Mouse (Mus musculus): ENCODE results near the gene Gh. TPM values are rescaled to one million over a fixed set of nuclear protein-coding genes. Genes with fewer than 3 reads are reported as not detected.

Gh gene
- polyA plus RNA-seq, 1 experiment from 2014 or later: not detected

- Histone ChIP-seq H3K36me3 (peaks cover 9% of the 10 kb centered on the region), H3K4me1 (peaks cover 60% of the 10 kb centered on the region), H3K4me3 (peak overlapping the region; percentile 89; the same call in 1 of the 2 replicates), H3K9me3 (replicated peaks) (no peaks in the 10 kb centered on the region), H3K27ac (peak overlapping the region; percentile 98; the same call in 1 of the 2 replicates), H3K27me3 (ENCODE audit: low read depth, poor library complexity, severe bottlenecking) (no peaks in the 10 kb centered on the region)
- DNase-seq (ENCODE audit: low spot score): no peak
- 94% methylated on average over 6 of the region's 6 CpGs for WGBS
These were observed 27.9 kb downstream of the Gh start for GRCm38 (mm10) chr11:106273811-106274210.

- Histone ChIP-seq H3K9me3 (replicated peaks) (no peaks in the 10 kb centered on the region), H3K4me1 (peaks cover 65% of the 10 kb centered on the region), H3K36me3 (peaks cover 9% of the 10 kb centered on the region), H3K27ac (peak overlapping the region; percentile 98), H3K4me3 (peak overlapping the region; percentile 89), H3K27me3 (ENCODE audit: low read depth, poor library complexity, severe bottlenecking) (no peaks in the 10 kb centered on the region)
- no peak for DNase-seq (ENCODE audit: low spot score)
- WGBS: 17% methylated on average over 16 of the region's 16 CpGs
These were observed 28.4 kb downstream of the Gh start for GRCm38 (mm10) chr11:106273311-106273684.

DNA sequence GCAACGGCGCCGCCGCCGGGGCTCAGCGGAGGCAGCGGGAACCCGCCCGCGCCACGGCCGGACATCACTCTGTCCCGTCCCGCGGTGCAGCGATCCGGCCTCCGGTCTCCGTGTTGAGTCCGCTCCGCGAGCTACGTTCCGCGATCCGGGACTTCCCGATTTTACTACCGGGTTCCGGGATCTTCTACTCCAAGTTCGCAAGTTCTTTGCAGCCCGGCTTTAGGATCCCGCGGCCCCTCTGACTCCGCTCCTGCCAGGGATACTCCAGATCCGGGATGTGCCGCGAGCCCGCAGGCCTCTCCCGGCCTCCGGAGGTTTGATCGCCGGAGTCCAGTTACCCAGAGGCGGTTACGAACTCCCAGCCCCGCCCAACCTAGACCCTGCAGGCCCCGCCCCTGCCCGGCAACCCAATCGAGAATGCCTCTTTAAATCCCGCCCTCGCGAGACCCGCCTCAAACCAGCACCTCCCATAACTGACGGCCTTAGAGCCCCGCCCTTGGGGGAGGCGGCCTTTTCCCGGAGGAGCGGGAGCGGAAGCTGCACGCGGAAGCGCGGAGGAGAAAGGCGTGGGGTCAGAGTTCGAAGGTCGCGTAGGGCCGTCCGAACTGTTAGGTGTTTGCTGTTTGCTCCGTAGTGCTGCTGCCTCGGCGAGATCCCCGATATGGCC, 28.9 kb downstream of the Gh start, which contains the start of gene Smarcd2:
Smarcd2 (minus strand) TSS at position 329 of the 667 bp plus-strand sequence.
- peak within 1 kb of the TSS; percentile 98 for H3K27ac ChIP-seq
- H3K9me3 ChIP-seq (replicated peaks): no peaks in the 10 kb centered on the region
- peaks cover 10% of the 10 kb centered on the region for H3K36me3 ChIP-seq
- peak; percentile 99 for DNase-seq (ENCODE audit: low spot score)
- H3K27me3 ChIP-seq (ENCODE audit: low read depth, poor library complexity, severe bottlenecking): no peaks in the 10 kb centered on the region
- H3K4me1 ChIP-seq: peaks cover 70% of the 10 kb centered on the region
- WGBS: under 1% methylated on average over 72 of the region's 72 CpGs
- H3K4me3 ChIP-seq: peak within 1 kb of the TSS; percentile 89

- H3K36me3 ChIP-seq: peaks cover 17% of the 10 kb centered on the region
- no peaks in the 10 kb centered on the region for H3K9me3 ChIP-seq (replicated peaks)
- H3K4me3 ChIP-seq: peak overlapping the region; percentile 89
- 1% methylated on average over 41 of the region's 41 CpGs for WGBS
- peaks cover 78% of the 10 kb centered on the region for H3K4me1 ChIP-seq
- H3K27ac ChIP-seq: peak overlapping the region; percentile 98
- no peaks in the 10 kb centered on the region for H3K27me3 ChIP-seq (ENCODE audit: low read depth, poor library complexity, severe bottlenecking)
- no peak for DNase-seq (ENCODE audit: low spot score)
These were observed 29.6 kb downstream of the Gh start for GRCm38 (mm10) chr11:106271794-106272643.

DNA sequence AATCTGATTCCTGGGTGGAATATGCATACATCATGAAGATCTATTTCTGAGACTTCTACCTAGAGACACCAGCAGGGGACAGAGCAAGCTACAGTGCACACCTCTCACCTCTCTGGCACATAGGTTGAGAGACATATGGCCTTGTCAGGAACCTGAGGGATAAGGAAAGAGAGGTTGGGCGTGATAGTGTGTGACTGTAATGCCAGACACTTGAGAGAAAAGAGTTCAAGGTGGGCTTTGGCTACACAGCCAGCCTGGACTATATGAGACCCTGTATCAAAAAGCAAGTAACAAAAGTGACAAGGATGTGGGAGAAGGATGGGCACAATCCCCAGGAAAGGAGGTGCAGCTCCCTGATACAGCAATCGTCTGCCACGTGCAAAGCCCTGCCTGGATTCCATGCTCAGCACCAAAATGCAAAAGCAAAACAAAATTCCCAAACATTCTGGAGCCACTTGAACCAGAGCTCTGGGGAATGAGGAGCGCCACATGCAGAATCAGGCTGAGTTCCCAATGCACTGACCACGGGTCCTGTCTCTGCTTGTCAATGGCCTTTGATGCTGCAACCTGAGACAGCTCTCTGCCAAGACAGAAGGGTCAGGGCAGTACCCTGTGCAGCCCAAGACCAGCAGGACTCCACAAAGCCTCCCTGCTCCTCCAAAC, 30.4 kb downstream of the Gh start:
- H3K36me3 ChIP-seq: peaks cover 25% of the 10 kb centered on the region
- H3K4me1 ChIP-seq: peaks cover 80% of the 10 kb centered on the region
- peak overlapping the region; percentile 89 for H3K4me3 ChIP-seq
- DNase-seq (ENCODE audit: low spot score): no peak
- H3K27me3 ChIP-seq (ENCODE audit: low read depth, poor library complexity, severe bottlenecking): no peaks in the 10 kb centered on the region
- 32% methylated on average over 5 of the region's 5 CpGs for WGBS
- no peaks in the 10 kb centered on the region for H3K9me3 ChIP-seq (replicated peaks)
- peak overlapping the region; percentile 98 for H3K27ac ChIP-seq

GRCm38 (mm10) chr11:106269060-106269431, 32.6 kb downstream of the Gh start:
- Histone ChIP-seq H3K4me1 (peaks cover 59% of the 10 kb centered on the region), H3K27me3 (ENCODE audit: low read depth, poor library complexity, severe bottlenecking) (no peaks in the 10 kb centered on the region), H3K27ac (peak overlapping the region; percentile 86), H3K4me3 (peak overlapping the region; percentile 40), H3K9me3 (replicated peaks) (no peaks in the 10 kb centered on the region), H3K36me3 (peaks cover 47% of the 10 kb centered on the region)
- DNase-seq (ENCODE audit: low spot score): peak; percentile 70
- WGBS: 7% methylated on average over 3 of the region's 3 CpGs

DNA sequence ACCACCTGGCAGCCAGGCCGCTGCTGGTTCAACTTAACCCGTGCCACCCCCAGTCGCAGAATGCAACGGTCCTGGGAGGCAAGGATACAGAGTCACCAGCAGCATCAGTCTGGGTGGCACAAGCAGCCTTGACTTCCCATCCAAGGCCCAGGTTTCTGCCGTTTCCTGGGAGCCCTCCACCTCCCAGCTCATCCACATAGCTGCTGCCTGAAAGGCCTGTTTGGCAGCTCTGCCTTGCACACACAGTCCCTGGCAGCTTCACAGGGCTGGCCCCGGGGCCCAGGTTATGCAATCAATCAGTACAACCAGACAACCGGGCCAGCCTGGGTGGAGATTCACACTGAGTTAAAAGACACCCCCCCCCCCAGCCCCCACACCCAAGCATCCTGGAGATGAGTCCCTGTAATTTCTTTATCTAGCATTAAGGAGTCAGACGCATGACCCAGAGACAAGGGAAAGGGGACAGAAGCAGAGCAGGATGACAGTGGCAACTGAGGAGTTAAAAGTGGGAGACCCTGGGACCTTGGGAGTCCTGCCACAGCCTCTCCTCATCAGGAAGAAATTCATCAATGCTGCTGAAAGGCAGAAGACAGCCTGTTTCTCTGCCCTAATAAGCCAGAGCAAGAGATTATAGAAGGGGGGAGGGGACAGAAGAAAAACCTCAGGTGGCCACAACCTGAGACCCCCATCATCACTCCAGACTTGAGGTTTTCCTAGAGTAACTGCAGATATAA, 33.2 kb downstream of the Gh start:
- Histone ChIP-seq H3K9me3 (replicated peaks) (no peaks in the 10 kb centered on the region), H3K4me3 (peak overlapping the region; percentile 40), H3K4me1 (peaks cover 55% of the 10 kb centered on the region), H3K27me3 (ENCODE audit: low read depth, poor library complexity, severe bottlenecking) (no peaks in the 10 kb centered on the region), H3K36me3 (peaks cover 52% of the 10 kb centered on the region), H3K27ac (peak overlapping the region; percentile 86)
- DNase-seq (ENCODE audit: low spot score): peak; percentile 70
- 19% methylated on average over 8 of the region's 8 CpGs for WGBS

DNA sequence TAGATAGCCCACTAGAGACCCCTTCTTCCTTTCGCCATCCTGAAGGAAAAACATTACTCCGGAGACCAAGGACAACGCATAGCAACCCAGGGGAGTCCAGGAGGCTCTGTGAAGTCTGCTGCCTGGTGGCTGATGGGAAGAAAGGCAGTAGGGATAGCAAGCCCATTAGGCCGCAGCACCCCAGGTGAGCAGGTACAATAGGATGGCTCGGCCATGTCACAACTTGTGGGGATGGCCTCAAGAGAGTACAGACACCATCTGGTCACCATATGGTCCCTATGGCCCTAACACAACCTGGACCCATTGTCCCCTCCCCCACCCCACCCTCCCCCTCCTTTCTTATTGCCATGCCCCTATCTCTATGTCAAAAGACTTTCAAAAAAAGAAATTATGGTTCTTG, 33.8 kb downstream of the Gh start:
- no peaks in the 10 kb centered on the region for H3K27me3 ChIP-seq (ENCODE audit: low read depth, poor library complexity, severe bottlenecking)
- peak overlapping the region; percentile 40 for H3K4me3 ChIP-seq
- peaks cover 59% of the 10 kb centered on the region for H3K36me3 ChIP-seq
- H3K27ac ChIP-seq: peak overlapping the region; percentile 86
- H3K4me1 ChIP-seq: peaks cover 52% of the 10 kb centered on the region
- no peak for DNase-seq (ENCODE audit: low spot score)
- H3K9me3 ChIP-seq (replicated peaks): no peaks in the 10 kb centered on the region
- whole genome bisulfite sequencing: 44% methylated on average over 5 of the region's 5 CpGs

- no peaks in the 10 kb centered on the region for H3K9me3 ChIP-seq (replicated peaks)
- DNase-seq (ENCODE audit: low spot score): peak; percentile 59
- H3K27ac ChIP-seq: peak overlapping the region; percentile 86
- H3K27me3 ChIP-seq (ENCODE audit: low read depth, poor library complexity, severe bottlenecking): no peaks in the 10 kb centered on the region
- peaks cover 52% of the 10 kb centered on the region for H3K4me1 ChIP-seq
- H3K4me3 ChIP-seq: peak overlapping the region; percentile 40
- peaks cover 64% of the 10 kb centered on the region for H3K36me3 ChIP-seq
- WGBS: 50% methylated on average over 15 of the region's 15 CpGs
These were observed 34.3 kb downstream of the Gh start for GRCm38 (mm10) chr11:106267311-106267852.

DNA sequence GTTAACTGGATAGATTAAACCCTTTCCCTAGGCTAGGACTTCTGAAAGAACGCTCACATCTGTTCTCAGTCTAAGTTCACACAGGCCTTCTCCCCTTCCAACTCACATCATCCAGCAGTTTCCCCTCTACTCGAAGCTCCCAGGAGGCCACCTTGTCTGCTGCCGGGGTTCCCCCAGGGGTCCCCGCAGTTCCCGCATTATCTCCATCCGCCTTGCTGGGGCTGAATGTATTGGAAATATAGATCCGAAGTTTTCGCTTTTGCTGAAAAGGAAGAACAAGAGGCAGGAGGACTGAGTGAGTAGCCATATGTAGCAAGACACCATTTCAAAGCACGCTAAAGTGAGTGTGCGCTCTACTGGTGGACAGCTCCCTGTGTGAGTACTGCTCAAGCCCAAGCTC, 35.2 kb downstream of the Gh start:
- peaks cover 48% of the 10 kb centered on the region for H3K4me1 ChIP-seq
- H3K27ac ChIP-seq: no peak overlapping the region
- no peaks in the 10 kb centered on the region for H3K9me3 ChIP-seq (replicated peaks)
- H3K27me3 ChIP-seq (ENCODE audit: low read depth, poor library complexity, severe bottlenecking): no peaks in the 10 kb centered on the region
- H3K36me3 ChIP-seq: peaks cover 73% of the 10 kb centered on the region
- DNase-seq (ENCODE audit: low spot score): no peak
- 94% methylated on average over 10 of the region's 10 CpGs for WGBS
- peak overlapping the region; percentile 40; the same call in 1 of the 2 replicates for H3K4me3 ChIP-seq

- Histone ChIP-seq H3K36me3 (peaks cover 79% of the 10 kb centered on the region), H3K4me3 (no peak overlapping the region), H3K27ac (no peak overlapping the region), H3K27me3 (ENCODE audit: low read depth, poor library complexity, severe bottlenecking) (no peaks in the 10 kb centered on the region), H3K9me3 (replicated peaks) (no peaks in the 10 kb centered on the region), H3K4me1 (peaks cover 40% of the 10 kb centered on the region)
- 94% methylated on average over 4 of the region's 4 CpGs for WGBS
- no peak for DNase-seq (ENCODE audit: low spot score)
These were observed 36.1 kb downstream of the Gh start for GRCm38 (mm10) chr11:106265570-106265969.

GRCm38 (mm10) chr11:106264988-106265387, 36.7 kb downstream of the Gh start:
- 93% methylated on average over 15 of the region's 15 CpGs for WGBS
- DNase-seq (ENCODE audit: low spot score): no peak
- no peaks in the 10 kb centered on the region for H3K9me3 ChIP-seq (replicated peaks)
- no peak overlapping the region for H3K27ac ChIP-seq
- peaks cover 79% of the 10 kb centered on the region for H3K36me3 ChIP-seq
- no peak overlapping the region for H3K4me3 ChIP-seq
- H3K27me3 ChIP-seq (ENCODE audit: low read depth, poor library complexity, severe bottlenecking): no peaks in the 10 kb centered on the region
- H3K4me1 ChIP-seq: peaks cover 34% of the 10 kb centered on the region

Measured in limb, embryonic 10.5 days (tissue).